Mouse (Mus musculus): Measurements from ENCODE around the gene Ppp2r5d. TPM values are rescaled to one million over a fixed set of nuclear protein-coding genes. Genes with fewer than 3 reads are reported as not detected.

The Ppp2r5d gene
- total RNA-seq, 1 experiment: 73.0 TPM

DNA sequence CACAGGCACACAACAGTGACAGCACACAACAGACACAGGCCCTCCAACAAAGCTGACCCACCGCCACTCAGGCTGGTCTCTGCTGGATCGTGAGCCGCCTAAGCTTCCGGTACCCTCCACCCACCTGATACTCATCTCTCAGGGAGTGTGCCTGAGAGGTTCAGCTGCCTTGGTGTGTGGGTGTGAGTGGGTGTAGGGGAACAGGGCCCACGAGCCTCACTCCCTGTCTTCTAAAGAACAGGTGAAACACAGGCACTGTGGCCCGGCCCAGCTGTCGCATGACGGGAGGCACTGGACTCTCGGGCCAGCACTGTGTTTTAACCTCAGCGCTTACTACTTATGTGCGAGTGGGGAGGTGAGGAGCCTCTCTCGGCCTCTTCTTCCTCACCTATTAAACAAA lies 2.8 kb downstream of the Ppp2r5d start:
- in situ Hi-C loops (cut with MboI; ENCODE audit: low sequenced_read_pairs in 2 of 2, unreplicated experiment in 2 of 2): no loop called here
- DNase-seq (ENCODE audit: low read depth, low spot score): no peak
- Histone ChIP-seq H3K4me3 (ENCODE audit: insufficient read depth in 1 of 2, low read depth in 1 of 2, low read length in 2 of 2, poor library complexity in 1 of 2, severe bottlenecking in 1 of 2) (no peak overlapping the region), H3K27ac (ENCODE audit: insufficient read depth, low read depth, low read length, poor library complexity, severe bottlenecking) (no peak overlapping the region), H3K9me3 (ENCODE audit: control insufficient read depth, insufficient read depth, low read depth, low read length) (no peaks in the 10 kb centered on the region), H3K36me3 (ENCODE audit: control insufficient read depth, insufficient read depth, low read length, poor library complexity, severe bottlenecking) (peaks cover 11% of the 10 kb centered on the region; the same call in 1 of the 2 replicates), H3K9ac (ENCODE audit: insufficient read depth, low read depth, low read length, poor library complexity, severe bottlenecking) (no peak overlapping the region), H3K4me1 (ENCODE audit: control insufficient read depth in 2 of 2, insufficient read depth in 2 of 2, low read length in 2 of 2, poor library complexity in 1 of 2) (peaks cover 9 to 12% of the 10 kb centered on the region in 2 experiments)
- TF ChIP-seq ZNF384 (IDR thresholded peaks at IDR 0.05; ENCODE audit: low read depth, low read length) (no peak), MAFK (IDR thresholded peaks at IDR 0.05; ENCODE audit: insufficient read depth, low read depth, low read length) (no peak)

DNA sequence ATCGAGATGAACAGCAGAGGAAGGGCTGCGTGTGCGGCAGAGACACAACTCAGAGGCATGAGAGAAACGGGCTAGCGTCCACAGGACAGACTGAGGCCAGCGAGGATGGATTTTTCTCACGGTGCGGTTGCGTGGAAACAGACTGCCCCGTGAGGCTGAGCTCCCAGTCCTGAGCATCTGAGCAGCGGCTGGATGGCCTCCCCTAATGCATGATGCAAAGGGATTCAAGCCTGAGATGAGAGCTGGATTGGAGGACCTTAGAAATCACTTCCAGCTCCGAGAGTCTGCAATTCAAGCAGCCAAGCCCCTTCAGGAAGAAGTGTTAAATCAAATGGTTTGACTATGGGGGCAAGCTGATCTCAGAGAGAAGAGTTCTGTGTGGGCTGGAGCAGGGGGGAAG lies 3.4 kb downstream of the Ppp2r5d start:
- no peak for DNase-seq (ENCODE audit: low read depth, low spot score)
- no peak overlapping the region for H3K4me3 ChIP-seq (ENCODE audit: insufficient read depth in 1 of 2, low read depth in 1 of 2, low read length in 2 of 2, poor library complexity in 1 of 2, severe bottlenecking in 1 of 2)
- H3K36me3 ChIP-seq (ENCODE audit: control insufficient read depth, insufficient read depth, low read length, poor library complexity, severe bottlenecking): peaks cover 11% of the 10 kb centered on the region; the same call in 1 of the 2 replicates
- peaks cover 9 to 12% of the 10 kb centered on the region in 2 experiments for H3K4me1 ChIP-seq (ENCODE audit: control insufficient read depth in 2 of 2, insufficient read depth in 2 of 2, low read length in 2 of 2, poor library complexity in 1 of 2)
- TF ChIP-seq HCFC1 (IDR thresholded peaks at IDR 0.05; ENCODE audit: borderline replicate concordance, insufficient read depth, low read length): no peak
- TF ChIP-seq CHD2 (IDR thresholded peaks at IDR 0.05; ENCODE audit: low read depth, low read length): no peak
- no peak for TF ChIP-seq MAFK (IDR thresholded peaks at IDR 0.05; ENCODE audit: insufficient read depth, low read depth, low read length)
- TF ChIP-seq ZC3H11A (IDR thresholded peaks at IDR 0.05; ENCODE audit: borderline replicate concordance, low read depth, low read length): no peak
- TF ChIP-seq ZNF384 (IDR thresholded peaks at IDR 0.05; ENCODE audit: low read depth, low read length): no peak
- in situ Hi-C loops (cut with MboI; ENCODE audit: low sequenced_read_pairs in 2 of 2, unreplicated experiment in 2 of 2): no loop called here
- H3K9ac ChIP-seq (ENCODE audit: insufficient read depth, low read depth, low read length, poor library complexity, severe bottlenecking): no peak overlapping the region
- no peak overlapping the region for H3K27ac ChIP-seq (ENCODE audit: insufficient read depth, low read depth, low read length, poor library complexity, severe bottlenecking)
- H3K9me3 ChIP-seq (ENCODE audit: control insufficient read depth, insufficient read depth, low read depth, low read length): no peaks in the 10 kb centered on the region

DNA sequence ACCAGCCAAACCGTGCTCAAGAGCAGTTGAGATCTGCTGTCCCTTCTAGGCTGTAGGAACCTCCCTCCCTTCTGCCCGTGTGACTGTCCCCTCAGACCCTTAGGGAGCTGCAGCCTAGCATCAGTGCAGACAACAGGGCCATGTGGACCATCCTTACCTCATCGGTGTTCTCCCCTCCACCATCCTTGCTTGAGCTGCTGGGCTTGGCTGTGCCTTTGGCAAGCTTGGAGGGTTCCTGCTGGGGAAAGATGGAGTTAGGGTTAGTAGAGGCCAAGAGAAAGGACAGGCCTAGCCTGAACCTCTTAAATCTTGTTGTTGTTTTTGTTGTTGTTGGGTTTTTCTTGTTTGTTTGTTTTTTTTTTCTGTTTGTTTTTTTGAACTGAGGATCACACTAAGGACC lies 5.0 kb downstream of the Ppp2r5d start:
- in situ Hi-C loops (cut with MboI; ENCODE audit: low sequenced_read_pairs in 2 of 2, unreplicated experiment in 2 of 2): no loop called here
- H3K36me3 ChIP-seq (ENCODE audit: control insufficient read depth, insufficient read depth, low read length, poor library complexity, severe bottlenecking): peaks cover 13% of the 10 kb centered on the region; the same call in 1 of the 2 replicates
- DNase-seq (ENCODE audit: low read depth, low spot score): no peak

DNA sequence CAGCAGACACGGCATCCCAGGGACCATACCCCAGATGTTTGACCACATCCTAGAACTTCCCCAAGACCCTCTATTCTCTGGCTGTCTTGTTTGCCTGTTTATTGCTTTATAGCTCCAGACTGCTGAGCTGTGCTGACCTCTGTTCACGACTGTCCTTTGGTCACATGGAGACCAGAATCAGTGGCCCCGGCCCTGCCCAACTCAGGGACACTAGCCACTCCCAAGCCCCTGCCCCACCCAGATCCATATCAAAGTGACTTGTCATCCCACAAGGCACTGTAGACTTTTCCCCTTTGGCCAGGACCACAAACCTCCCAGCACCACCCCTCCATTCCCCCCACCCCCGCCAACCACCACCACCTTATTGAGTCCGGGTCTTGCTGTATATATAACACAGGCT lies 5.7 kb downstream of the Ppp2r5d start:
- TF ChIP-seq CHD2 (IDR thresholded peaks at IDR 0.05; ENCODE audit: low read depth, low read length) (no peak), MAFK (IDR thresholded peaks at IDR 0.05; ENCODE audit: insufficient read depth, low read depth, low read length) (no peak), ZNF384 (IDR thresholded peaks at IDR 0.05; ENCODE audit: low read depth, low read length) (no peak), HCFC1 (IDR thresholded peaks at IDR 0.05; ENCODE audit: borderline replicate concordance, insufficient read depth, low read length) (no peak), ZC3H11A (IDR thresholded peaks at IDR 0.05; ENCODE audit: borderline replicate concordance, low read depth, low read length) (no peak)
- Histone ChIP-seq H3K27ac (ENCODE audit: insufficient read depth, low read depth, low read length, poor library complexity, severe bottlenecking) (no peak overlapping the region), H3K4me3 (ENCODE audit: insufficient read depth in 1 of 2, low read depth in 1 of 2, low read length in 2 of 2, poor library complexity in 1 of 2, severe bottlenecking in 1 of 2) (no peak overlapping the region), H3K9ac (ENCODE audit: insufficient read depth, low read depth, low read length, poor library complexity, severe bottlenecking) (no peak overlapping the region), H3K9me3 (ENCODE audit: control insufficient read depth, insufficient read depth, low read depth, low read length) (no peaks in the 10 kb centered on the region), H3K36me3 (ENCODE audit: control insufficient read depth, insufficient read depth, low read length, poor library complexity, severe bottlenecking) (peaks cover 13% of the 10 kb centered on the region; the same call in 1 of the 2 replicates), H3K4me1 (ENCODE audit: control insufficient read depth in 2 of 2, insufficient read depth in 2 of 2, low read length in 2 of 2, poor library complexity in 1 of 2) (peaks cover 7 to 12% of the 10 kb centered on the region in 2 experiments; a peak in 3 of 4 replicates)
- in situ Hi-C loops (cut with MboI; ENCODE audit: low sequenced_read_pairs in 2 of 2, unreplicated experiment in 2 of 2): no loop called here
- no peak for DNase-seq (ENCODE audit: low read depth, low spot score)

More for the DNA sequence above, 5.0 kb downstream of the Ppp2r5d start:
- H3K9ac ChIP-seq (ENCODE audit: insufficient read depth, low read depth, low read length, poor library complexity, severe bottlenecking): no peak overlapping the region
- no peak overlapping the region for H3K27ac ChIP-seq (ENCODE audit: insufficient read depth, low read depth, low read length, poor library complexity, severe bottlenecking)
- H3K4me3 ChIP-seq (ENCODE audit: insufficient read depth in 1 of 2, low read depth in 1 of 2, low read length in 2 of 2, poor library complexity in 1 of 2, severe bottlenecking in 1 of 2): no peak overlapping the region
- peaks cover 7 to 12% of the 10 kb centered on the region in 2 experiments; a peak in 3 of 4 replicates for H3K4me1 ChIP-seq (ENCODE audit: control insufficient read depth in 2 of 2, insufficient read depth in 2 of 2, low read length in 2 of 2, poor library complexity in 1 of 2)
- H3K9me3 ChIP-seq (ENCODE audit: control insufficient read depth, insufficient read depth, low read depth, low read length): no peaks in the 10 kb centered on the region
- TF ChIP-seq HCFC1 (IDR thresholded peaks at IDR 0.05; ENCODE audit: borderline replicate concordance, insufficient read depth, low read length) (no peak), ZC3H11A (IDR thresholded peaks at IDR 0.05; ENCODE audit: borderline replicate concordance, low read depth, low read length) (no peak), ZNF384 (IDR thresholded peaks at IDR 0.05; ENCODE audit: low read depth, low read length) (no peak), MAFK (IDR thresholded peaks at IDR 0.05; ENCODE audit: insufficient read depth, low read depth, low read length) (no peak), CHD2 (IDR thresholded peaks at IDR 0.05; ENCODE audit: low read depth, low read length) (no peak)

DNA sequence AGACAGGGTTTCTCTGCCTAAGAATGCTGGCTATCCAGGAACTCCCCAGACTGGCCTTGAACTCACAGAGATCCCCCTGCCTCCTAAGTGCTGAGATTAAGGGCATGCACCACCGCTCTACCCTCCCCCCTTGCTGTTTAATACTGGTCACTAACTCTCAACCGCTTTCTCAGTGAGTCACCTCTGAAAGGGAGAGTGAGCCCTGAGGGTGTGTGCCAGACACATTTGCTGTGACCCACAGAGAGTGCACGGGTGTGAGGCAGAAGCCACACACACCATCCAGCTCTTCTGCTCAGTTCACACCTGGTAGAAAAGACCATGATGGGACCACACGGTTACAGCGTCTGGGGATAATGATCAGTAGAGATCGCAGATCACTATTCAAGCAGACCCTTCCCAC lies 6.4 kb downstream of the Ppp2r5d start:
- DNase-seq (ENCODE audit: low read depth, low spot score): no peak
- H3K4me3 ChIP-seq (ENCODE audit: insufficient read depth in 1 of 2, low read depth in 1 of 2, low read length in 2 of 2, poor library complexity in 1 of 2, severe bottlenecking in 1 of 2): no peak overlapping the region
- peaks cover 13% of the 10 kb centered on the region; the same call in 1 of the 2 replicates for H3K36me3 ChIP-seq (ENCODE audit: control insufficient read depth, insufficient read depth, low read length, poor library complexity, severe bottlenecking)
- no peak for TF ChIP-seq ZC3H11A (IDR thresholded peaks at IDR 0.05; ENCODE audit: borderline replicate concordance, low read depth, low read length)
- no peak for TF ChIP-seq CHD2 (IDR thresholded peaks at IDR 0.05; ENCODE audit: low read depth, low read length)
- TF ChIP-seq MAFK (IDR thresholded peaks at IDR 0.05; ENCODE audit: insufficient read depth, low read depth, low read length): no peak
- no peak for TF ChIP-seq HCFC1 (IDR thresholded peaks at IDR 0.05; ENCODE audit: borderline replicate concordance, insufficient read depth, low read length)
- TF ChIP-seq ZNF384 (IDR thresholded peaks at IDR 0.05; ENCODE audit: low read depth, low read length): no peak
- no peaks in the 10 kb centered on the region for H3K9me3 ChIP-seq (ENCODE audit: control insufficient read depth, insufficient read depth, low read depth, low read length)
- H3K9ac ChIP-seq (ENCODE audit: insufficient read depth, low read depth, low read length, poor library complexity, severe bottlenecking): no peak overlapping the region
- H3K27ac ChIP-seq (ENCODE audit: insufficient read depth, low read depth, low read length, poor library complexity, severe bottlenecking): no peak overlapping the region
- in situ Hi-C loops (cut with MboI; ENCODE audit: low sequenced_read_pairs in 2 of 2, unreplicated experiment in 2 of 2): no loop called here
- peaks cover 2 to 9% of the 10 kb centered on the region in 2 experiments; a peak in 3 of 4 replicates for H3K4me1 ChIP-seq (ENCODE audit: control insufficient read depth in 2 of 2, insufficient read depth in 2 of 2, low read length in 2 of 2, poor library complexity in 1 of 2)

Measured in ES-E14 (cell line).